Mouse (Mus musculus) central nervous system, embryonic 14 days (tissue): Measurements from ENCODE around the gene Naa11. TPM values are rescaled to one million over a fixed set of nuclear protein-coding genes. Genes with fewer than 3 reads are reported as not detected.

Experiments
- polyA plus RNA-seq: library from polyadenylated mRNA; depleted of rRNA; stranded (reverse); fragments of >200 nt; gene quantifications from 2 replicates; pipeline ENCODE4 v1.2.3, GENCODE M21; 2012; rRNA removed

Gene Naa11
- polyA plus RNA-seq: not detected in 2 replicates

DNA sequence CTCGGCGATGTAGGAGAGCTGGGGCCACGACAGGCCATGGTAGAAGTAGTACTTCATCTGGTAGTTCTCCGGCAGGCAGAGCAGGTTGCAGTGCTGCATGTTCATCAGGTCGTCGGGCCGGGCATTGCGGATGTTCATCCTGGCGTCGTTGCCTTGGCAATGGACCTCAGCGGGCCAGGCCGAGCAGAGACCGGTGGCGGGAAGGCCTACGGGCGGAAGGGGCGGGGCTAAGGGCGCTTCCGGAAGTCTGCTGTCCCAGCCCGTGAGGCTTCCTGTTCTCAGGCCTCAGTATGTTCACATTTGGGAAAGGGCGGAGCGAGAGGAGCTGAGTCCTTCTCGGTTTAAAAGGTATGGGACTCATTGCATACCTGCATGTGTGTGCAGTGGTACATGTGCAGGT is at the start of gene Naa11:
Gene Naa11, minus strand, starts transcription at position 220 of the 400 bp plus-strand sequence.

Other genes with a start within 250 kb of the Naa11 start
- gene Gk2, start 64.6 kb upstream of the Naa11 start, polyA plus RNA-seq: not detected in 2 replicates